Mouse (Mus musculus): ENCODE results near the gene Prkag1. TPM values are rescaled to one million over a fixed set of nuclear protein-coding genes. Genes with fewer than 3 reads are reported as not detected.

Gene Prkag1
- polyA plus RNA-seq, 1 experiment from 2014 or later, result 113 TPM

DNA sequence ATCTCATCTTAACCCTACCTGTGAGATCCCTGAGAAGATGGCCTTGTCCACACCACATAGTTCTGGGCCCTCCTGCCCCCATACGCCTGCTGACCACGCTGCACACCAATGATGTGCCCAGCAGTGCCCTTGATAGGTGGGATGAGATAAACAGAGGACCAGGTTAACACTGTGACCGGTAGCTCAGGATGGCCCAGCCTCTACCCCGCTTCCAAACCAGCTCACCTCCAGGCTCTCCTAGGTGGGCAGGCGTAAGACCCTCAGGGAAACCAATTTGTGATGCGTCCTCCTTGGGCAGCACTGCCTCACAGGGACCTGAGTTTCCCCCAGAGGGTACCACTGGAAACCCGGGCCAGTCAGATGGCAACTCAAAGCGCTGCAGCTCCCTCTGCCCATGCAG, 34.5 kb upstream of the Prkag1 start:
- no peak for ATAC-seq (ENCODE audit: borderline replicate concordance, extremely low read depth, low FRiP score, low TSS enrichment)
- Histone ChIP-seq H3K9ac (no peak overlapping the region), H3K36me3 (peaks cover 59% of the 10 kb centered on the region), H3K4me2 (no peak overlapping the region), H3K4me3 (no peak overlapping the region), H3K9me3 (no peaks in the 10 kb centered on the region), H3K27ac (no peak overlapping the region), H3K27me3 (no peaks in the 10 kb centered on the region), H3K4me1 (peaks cover 33% of the 10 kb centered on the region)
- 94% methylated on average over 8 of the region's 8 CpGs for WGBS

DNA sequence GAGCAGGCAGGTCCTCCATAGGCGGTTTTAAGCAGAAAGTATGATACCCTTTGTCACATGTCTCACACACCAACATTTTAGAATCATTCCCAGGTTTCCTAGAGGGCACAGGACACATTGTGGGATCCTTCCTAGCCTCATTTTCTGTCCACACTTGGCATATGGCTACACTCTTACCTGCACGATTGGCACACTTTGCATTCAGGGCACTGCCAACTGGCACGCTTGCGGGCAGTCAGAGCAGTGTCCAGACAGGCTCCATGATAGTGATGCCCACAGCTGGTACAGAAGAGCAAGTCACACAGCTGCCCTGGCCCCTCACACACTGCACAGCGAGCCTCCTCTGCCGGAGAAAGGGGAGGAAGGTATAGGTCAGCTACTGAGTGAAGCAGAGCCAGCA, 33.6 kb upstream of the Prkag1 start:
- Histone ChIP-seq H3K27me3 (no peaks in the 10 kb centered on the region), H3K9ac (no peak overlapping the region), H3K4me1 (peaks cover 33% of the 10 kb centered on the region), H3K27ac (no peak overlapping the region), H3K9me3 (no peaks in the 10 kb centered on the region), H3K4me2 (no peak overlapping the region), H3K4me3 (no peak overlapping the region), H3K36me3 (peaks cover 67% of the 10 kb centered on the region)
- no peak for ATAC-seq (ENCODE audit: borderline replicate concordance, extremely low read depth, low FRiP score, low TSS enrichment)
- 91% methylated on average over 6 of the region's 6 CpGs for WGBS

DNA sequence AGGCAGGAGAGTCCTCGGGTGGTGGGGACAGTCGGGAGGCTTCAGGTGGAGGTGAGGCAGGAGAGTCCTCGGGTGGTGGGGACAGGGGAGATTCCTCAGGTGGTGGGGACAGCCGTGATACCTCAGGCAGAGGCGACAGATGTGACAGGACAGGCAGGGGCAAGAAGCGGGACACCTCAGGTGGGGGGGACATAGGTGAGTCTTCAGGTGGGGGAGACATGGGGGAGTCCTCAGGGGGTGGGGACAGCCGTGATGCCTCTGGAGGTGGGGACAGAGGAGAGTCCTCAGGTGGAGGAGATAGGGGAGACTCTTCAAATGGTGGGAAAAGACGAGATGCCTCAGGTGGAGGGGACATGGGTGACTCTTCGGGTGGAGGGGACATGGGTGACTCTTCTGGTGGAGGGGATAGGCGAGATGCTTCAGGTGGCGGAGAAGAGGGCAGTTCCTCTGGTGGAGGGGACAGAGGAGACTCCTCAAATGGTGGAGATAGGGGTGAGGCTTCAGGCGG, 32.2 kb upstream of the Prkag1 start:
- H3K27me3 ChIP-seq, result no peaks in the 10 kb centered on the region
- H3K36me3 ChIP-seq, result peaks cover 81% of the 10 kb centered on the region
- no peak overlapping the region for H3K27ac ChIP-seq
- H3K4me1 ChIP-seq, result peaks cover 18% of the 10 kb centered on the region
- no peak overlapping the region for H3K9ac ChIP-seq
- 82% methylated on average over 12 of the region's 12 CpGs for WGBS
- no peaks in the 10 kb centered on the region for H3K9me3 ChIP-seq
- ATAC-seq (ENCODE audit: borderline replicate concordance, extremely low read depth, low FRiP score, low TSS enrichment), result no peak
- H3K4me3 ChIP-seq, result no peak overlapping the region
- no peak overlapping the region for H3K4me2 ChIP-seq

DNA sequence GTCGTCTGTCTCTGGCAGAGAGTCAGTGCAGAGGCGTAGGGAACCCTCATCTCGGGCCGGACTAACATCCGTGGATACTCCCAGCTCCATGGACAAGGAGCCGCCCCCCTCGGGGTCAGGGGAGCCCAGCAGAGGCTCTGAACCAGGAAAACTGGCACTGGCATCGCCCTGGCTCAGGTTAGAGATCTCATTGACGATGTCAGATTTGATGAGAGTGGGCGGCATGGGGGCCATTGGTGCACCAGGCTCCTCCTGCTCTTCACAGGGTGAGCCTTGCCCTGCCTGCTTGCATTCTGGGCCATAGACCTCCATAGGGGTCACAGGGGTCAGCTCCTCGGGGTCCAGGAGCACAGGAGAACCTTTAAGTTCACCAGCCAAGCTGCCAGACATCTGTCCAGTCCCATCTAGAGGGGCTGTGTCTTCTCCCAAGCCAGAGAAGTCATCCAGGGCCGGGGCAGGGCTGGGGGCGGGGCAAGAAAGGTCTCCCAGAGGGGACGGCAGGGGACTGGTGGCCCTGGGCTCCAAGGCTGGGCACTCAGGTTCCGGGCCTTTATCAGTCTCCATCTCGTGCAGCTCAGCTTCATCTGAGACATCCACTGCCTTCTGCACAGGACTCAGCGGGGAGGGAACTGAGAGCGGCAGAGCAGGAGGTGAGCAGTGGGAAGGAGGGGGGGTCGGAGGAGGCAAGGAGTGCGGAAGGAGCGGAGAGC, 30.5 kb upstream of the Prkag1 start:
- no peaks in the 10 kb centered on the region for H3K9me3 ChIP-seq
- H3K27ac ChIP-seq, result no peak overlapping the region
- no peak overlapping the region for H3K4me2 ChIP-seq
- ATAC-seq (ENCODE audit: borderline replicate concordance, extremely low read depth, low FRiP score, low TSS enrichment), result no peak
- no peak overlapping the region for H3K4me3 ChIP-seq
- H3K4me1 ChIP-seq, result peaks cover 2% of the 10 kb centered on the region
- 81% methylated on average over 21 of the region's 21 CpGs for WGBS
- H3K9ac ChIP-seq, result no peak overlapping the region
- H3K27me3 ChIP-seq, result no peaks in the 10 kb centered on the region
- peaks cover 97% of the 10 kb centered on the region for H3K36me3 ChIP-seq

DNA sequence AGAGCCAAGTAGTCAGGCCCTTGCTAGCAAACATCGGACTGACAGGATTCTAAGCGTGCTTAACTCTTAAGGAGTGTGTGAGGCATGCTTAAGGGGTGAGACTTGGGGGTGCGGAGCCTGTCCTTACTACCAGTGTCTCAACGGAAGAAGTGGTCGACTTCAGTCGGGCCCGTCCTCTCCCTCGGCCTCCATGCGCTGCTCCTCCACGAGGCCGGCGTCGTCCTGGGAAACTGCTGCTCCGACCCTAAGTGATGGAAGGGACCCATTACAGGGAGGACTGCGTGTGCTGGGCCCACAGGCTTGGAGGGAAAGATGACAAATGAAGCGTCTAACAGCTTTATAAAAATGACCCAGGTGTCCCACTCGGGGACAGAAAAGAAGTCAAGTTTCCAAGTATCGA, 29.6 kb upstream of the Prkag1 start:
- H3K27me3 ChIP-seq, result no peaks in the 10 kb centered on the region
- H3K27ac ChIP-seq, result no peak overlapping the region
- no peak for ATAC-seq (ENCODE audit: borderline replicate concordance, extremely low read depth, low FRiP score, low TSS enrichment)
- H3K9ac ChIP-seq, result no peak overlapping the region
- H3K4me2 ChIP-seq, result no peak overlapping the region
- no peak overlapping the region for H3K4me3 ChIP-seq
- no peaks in the 10 kb centered on the region for H3K9me3 ChIP-seq
- no peaks in the 10 kb centered on the region for H3K4me1 ChIP-seq
- peaks cover 99% of the 10 kb centered on the region for H3K36me3 ChIP-seq
- 90% methylated on average over 18 of the region's 18 CpGs for WGBS

DNA sequence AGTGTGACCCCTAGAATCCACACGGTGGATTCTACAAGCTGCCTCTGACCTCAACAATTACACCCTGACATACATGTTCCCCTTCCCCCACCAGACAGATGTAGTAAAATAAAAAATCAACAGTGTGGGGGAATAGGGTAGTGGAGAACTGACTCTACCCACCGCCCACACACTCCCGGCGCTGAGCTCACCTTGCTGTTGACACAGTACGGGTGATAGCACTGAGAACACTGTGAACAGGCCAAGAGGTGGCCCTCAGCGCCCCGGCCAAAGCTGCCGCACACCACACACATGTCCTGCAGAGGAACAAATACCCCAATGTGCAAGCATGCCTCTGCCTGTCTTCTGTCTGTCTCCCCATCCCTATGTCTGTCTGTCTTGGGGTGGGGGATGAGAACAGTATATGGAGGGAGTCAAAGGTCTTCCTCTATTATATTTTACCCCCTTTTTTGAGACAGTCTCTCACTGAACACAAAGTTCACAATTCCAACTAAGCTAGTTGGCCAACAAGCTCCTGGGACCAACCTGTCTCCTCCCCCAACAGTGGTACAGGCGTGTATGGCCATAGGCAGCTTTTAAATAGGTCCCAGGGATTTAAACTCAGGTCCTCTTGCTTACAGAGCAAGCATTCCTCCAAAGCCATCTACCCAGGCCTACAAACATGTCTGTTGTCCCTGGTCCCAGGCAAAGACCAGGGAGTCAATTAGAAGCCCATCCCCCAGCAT, 28.2 kb upstream of the Prkag1 start:
- no peak overlapping the region for H3K9ac ChIP-seq
- 75% methylated on average over 9 of the region's 9 CpGs for WGBS
- no peak overlapping the region for H3K4me2 ChIP-seq
- no peaks in the 10 kb centered on the region for H3K9me3 ChIP-seq
- no peak for ATAC-seq (ENCODE audit: borderline replicate concordance, extremely low read depth, low FRiP score, low TSS enrichment)
- H3K4me3 ChIP-seq, result no peak overlapping the region
- H3K36me3 ChIP-seq, result peaks cover 99% of the 10 kb centered on the region
- no peaks in the 10 kb centered on the region for H3K27me3 ChIP-seq
- no peaks in the 10 kb centered on the region for H3K4me1 ChIP-seq
- no peak overlapping the region for H3K27ac ChIP-seq

DNA sequence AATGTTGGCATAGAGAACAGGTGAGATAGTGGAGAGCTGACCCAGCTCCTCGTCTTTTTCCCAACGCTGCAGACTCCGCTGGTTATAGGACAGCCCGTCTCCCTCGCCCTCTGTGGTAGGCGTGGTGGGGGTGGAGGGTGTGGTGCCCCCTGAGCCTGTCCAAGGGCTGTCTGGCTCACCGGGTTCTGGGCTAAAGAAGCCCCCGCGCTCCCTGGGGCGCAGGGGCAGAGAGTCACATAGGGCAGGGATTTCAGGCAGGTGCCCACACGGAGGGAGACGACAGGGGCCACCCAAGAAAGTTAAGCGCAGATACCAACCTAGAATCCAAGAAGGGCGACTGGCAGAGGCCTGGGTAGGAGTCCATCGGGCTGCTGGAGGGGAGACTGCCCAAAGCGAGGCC, 22.9 kb upstream of the Prkag1 start:
- peaks cover 99% of the 10 kb centered on the region for H3K36me3 ChIP-seq
- H3K4me1 ChIP-seq, result no peaks in the 10 kb centered on the region
- H3K4me3 ChIP-seq, result no peak overlapping the region
- H3K9ac ChIP-seq, result no peak overlapping the region
- no peak overlapping the region for H3K27ac ChIP-seq
- H3K27me3 ChIP-seq, result no peaks in the 10 kb centered on the region
- ATAC-seq (ENCODE audit: borderline replicate concordance, extremely low read depth, low FRiP score, low TSS enrichment), result no peak
- H3K4me2 ChIP-seq, result no peak overlapping the region
- no peaks in the 10 kb centered on the region for H3K9me3 ChIP-seq
- 87% methylated on average over 16 of the region's 16 CpGs for WGBS

DNA sequence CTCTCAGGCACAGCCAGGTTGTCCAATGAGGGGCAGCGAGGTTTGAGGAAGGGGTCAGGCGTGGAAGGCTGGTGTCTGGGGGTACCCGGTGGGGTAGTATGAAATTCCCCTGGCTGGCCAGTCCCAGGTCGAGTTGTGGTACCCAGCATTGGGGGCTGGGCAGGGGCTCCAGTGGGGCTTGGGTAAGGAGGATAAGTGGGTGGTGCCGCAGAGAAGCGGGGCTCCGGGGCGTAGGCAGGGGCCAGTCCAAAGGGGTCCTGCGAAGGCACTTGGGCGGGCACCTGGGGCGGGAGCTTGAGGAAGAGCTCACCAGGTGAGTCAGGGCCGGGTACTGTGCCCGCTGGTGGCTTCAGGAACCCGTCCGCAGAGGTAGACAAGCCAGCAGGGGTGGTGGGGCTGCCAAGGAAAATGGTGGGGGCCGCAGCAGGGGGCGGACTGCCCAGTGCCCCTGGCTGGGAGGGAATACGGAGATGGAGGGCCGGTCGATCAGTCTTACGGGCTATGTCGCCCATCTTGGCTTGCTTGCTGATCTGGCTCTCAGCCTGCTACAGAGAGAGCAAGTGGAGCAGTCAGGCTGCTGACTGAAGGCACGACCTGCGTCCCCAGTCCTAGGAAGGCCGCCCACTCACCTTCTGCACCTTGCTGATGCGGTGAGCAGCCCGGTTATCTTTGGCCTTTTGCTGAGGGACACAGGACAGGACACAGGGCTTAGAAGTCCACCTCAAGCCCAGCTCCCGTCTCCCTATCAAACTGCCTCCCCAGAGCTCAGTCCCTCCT, 22.0 kb upstream of the Prkag1 start:
- 93% methylated on average over 28 of the region's 28 CpGs for WGBS
- H3K9me3 ChIP-seq, result no peaks in the 10 kb centered on the region
- H3K4me2 ChIP-seq, result no peak overlapping the region
- ATAC-seq (ENCODE audit: borderline replicate concordance, extremely low read depth, low FRiP score, low TSS enrichment), result no peak
- no peaks in the 10 kb centered on the region for H3K4me1 ChIP-seq
- H3K9ac ChIP-seq, result no peak overlapping the region
- H3K27ac ChIP-seq, result no peak overlapping the region
- peaks cover 100% of the 10 kb centered on the region for H3K36me3 ChIP-seq
- H3K4me3 ChIP-seq, result no peak overlapping the region
- no peaks in the 10 kb centered on the region for H3K27me3 ChIP-seq

DNA sequence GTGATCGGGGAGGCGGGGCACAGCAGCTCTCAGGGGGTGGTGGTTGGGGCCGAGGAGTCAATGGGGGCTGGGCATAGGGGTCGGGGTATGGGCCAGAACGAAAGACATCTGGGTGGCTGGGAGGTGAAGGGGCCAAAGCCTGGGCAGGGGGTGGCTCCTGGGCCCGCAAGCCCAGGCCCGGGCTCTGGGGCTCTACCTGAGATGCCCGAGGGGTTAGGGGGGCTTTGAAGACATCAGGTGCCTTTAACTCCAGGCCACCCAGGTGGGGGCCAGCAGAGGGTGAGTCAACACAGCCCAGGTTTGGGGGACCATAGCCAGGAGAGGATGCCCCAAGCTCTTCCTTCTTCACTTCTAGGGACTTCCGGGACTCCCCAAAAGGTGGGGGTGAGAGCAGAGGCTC, 21.4 kb upstream of the Prkag1 start:
- Histone ChIP-seq H3K4me2 (no peak overlapping the region), H3K4me3 (no peak overlapping the region), H3K4me1 (no peaks in the 10 kb centered on the region), H3K27me3 (no peaks in the 10 kb centered on the region), H3K27ac (no peak overlapping the region), H3K9me3 (no peaks in the 10 kb centered on the region), H3K9ac (no peak overlapping the region), H3K36me3 (peaks cover 100% of the 10 kb centered on the region)
- WGBS, result 80% methylated on average over 9 of the region's 9 CpGs
- 0 out of 2 replicates have a peak, but pooled peaks have one; percentile 10 for ATAC-seq (ENCODE audit: borderline replicate concordance, extremely low read depth, low FRiP score, low TSS enrichment)

DNA sequence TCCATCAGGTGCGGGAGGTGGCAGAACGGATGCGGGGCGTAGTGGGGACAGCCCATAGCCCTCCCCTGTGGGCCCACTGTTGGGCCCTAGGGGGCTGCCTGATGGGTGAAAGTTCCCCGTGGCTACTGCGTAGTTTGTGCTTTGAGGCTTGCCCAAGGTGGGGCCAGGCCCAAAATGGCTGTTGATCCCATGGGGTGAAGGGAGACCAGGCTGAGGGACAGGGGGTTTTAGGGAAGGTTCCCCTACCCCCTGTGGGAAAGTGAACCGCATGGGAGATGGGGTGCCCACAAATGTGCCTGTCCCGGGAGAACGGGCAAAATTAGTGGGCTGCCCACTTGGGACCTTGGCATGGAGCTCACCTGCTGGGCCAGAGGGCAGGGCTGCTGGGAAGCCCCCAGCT, 20.8 kb upstream of the Prkag1 start:
- 92% methylated on average over 9 of the region's 9 CpGs for WGBS
- H3K4me2 ChIP-seq, result no peak overlapping the region
- no peak overlapping the region for H3K27ac ChIP-seq

DNA sequence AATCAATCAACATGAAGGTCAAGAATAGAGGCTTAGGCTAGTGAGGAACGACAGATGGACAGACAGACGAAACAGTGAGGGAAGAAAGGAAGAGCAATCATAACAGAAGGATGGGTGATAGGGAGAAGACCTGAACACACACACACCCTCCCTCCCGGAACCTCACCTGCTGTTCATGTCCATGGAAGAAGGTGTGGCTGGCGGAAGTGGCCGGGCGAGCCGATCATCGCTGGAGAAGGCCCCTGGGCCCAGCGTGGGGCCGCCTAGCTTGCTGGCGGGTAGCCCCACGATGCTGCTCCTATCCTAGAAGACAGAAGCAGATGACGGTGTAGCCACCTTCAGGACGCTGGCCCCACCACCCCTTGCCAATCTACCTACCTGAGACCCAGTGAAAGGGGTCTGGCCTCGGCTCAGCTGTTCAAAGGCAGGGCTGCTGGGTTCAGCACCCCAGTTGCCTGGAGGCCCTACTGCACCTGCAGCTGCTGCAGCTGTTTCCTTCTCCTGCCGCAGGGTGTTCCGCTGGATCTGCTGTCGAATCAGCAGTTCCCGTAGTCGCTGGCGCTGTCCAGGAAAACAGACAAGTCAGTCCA, 20.0 kb upstream of the Prkag1 start:
- Histone ChIP-seq H3K9ac (no peak overlapping the region), H3K36me3 (peaks cover 99% of the 10 kb centered on the region), H3K27ac (no peak overlapping the region), H3K4me3 (no peak overlapping the region), H3K9me3 (no peaks in the 10 kb centered on the region), H3K4me1 (no peaks in the 10 kb centered on the region), H3K4me2 (no peak overlapping the region), H3K27me3 (no peaks in the 10 kb centered on the region)
- 87% methylated on average over 20 of the region's 21 CpGs for WGBS
- ATAC-seq (ENCODE audit: borderline replicate concordance, extremely low read depth, low FRiP score, low TSS enrichment), result no peak

More for the DNA sequence above, 20.8 kb upstream of the Prkag1 start:
- Histone ChIP-seq H3K9ac (no peak overlapping the region), H3K27me3 (no peaks in the 10 kb centered on the region), H3K9me3 (no peaks in the 10 kb centered on the region), H3K4me3 (no peak overlapping the region), H3K36me3 (peaks cover 99% of the 10 kb centered on the region), H3K4me1 (no peaks in the 10 kb centered on the region)
- no peak for ATAC-seq (ENCODE audit: borderline replicate concordance, extremely low read depth, low FRiP score, low TSS enrichment)

All from lung, embryonic 15.5 days (tissue).